Comparison of ENCODE assay signal across 24 mouse cellular contexts in the genomic region with DNA sequence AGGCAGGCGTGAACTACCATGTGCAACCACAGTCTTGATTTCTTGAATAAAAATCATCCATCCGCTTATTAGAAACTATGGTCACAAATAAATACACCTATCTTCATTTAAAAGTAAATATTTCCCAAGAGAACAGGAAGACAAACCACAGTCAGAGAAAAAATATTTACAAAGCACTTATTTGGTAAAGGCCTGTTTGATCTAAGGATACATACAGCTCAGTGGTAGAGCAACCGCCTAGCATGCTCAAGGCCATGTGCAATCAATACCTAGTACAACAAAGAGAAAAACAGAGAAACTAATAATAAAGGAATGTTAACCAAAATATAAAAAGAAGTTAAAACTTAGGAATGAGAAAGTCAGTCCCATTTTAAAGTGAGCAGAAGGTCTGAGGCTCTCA. TPM values are rescaled to one million over a fixed set of nuclear protein-coding genes. Genes with fewer than 3 reads are reported as not detected.
A peak's percentile ranks its signal among the peaks of the same experiment; 100 is the strongest.
DNase-seq lines count a peak whose midpoint lies in the region; ATAC-seq and TF ChIP-seq lines count a peak whose summit lies in the region.
"Had no signal": no experiment of that assay in that cellular context is flagged by ENCODE, and none has a peak within 500 bp of the region (broad histone marks: within the 10 kb centered on the region; RNA-seq: fewer than 3 reads in every experiment).

No protein-coding gene starts in this region.

- H3K27me3 ChIP-seq in liver, embryonic 13.5 days = no peaks in the 10 kb centered on the region
- H3K27me3 ChIP-seq in liver, embryonic 16.5 days (ENCODE audit: control insufficient read depth, insufficient read depth, low read depth, low read length) = no peaks in the 10 kb centered on the region
- H3K27me3 ChIP-seq in forebrain, embryonic 14.5 days (replicated peaks; ENCODE audit: control insufficient read depth, insufficient read depth, low read length) = no peaks in the 10 kb centered on the region
- H3K27me3 ChIP-seq: embryonic facial prominence, embryonic 12.5 days; embryonic facial prominence, embryonic 15.5 days; forebrain, embryonic 15.5 days; heart, embryonic 12.5 days; heart, embryonic 15.5 days; hindbrain, embryonic 13.5 days; Patski had no signal

- no peak overlapping the region for H3K4me3 ChIP-seq in layer of hippocampus, adult 2 months
- H3K4me3 ChIP-seq in liver, embryonic 13.5 days (replicated peaks) = no peak overlapping the region
- H3K4me3 ChIP-seq in liver, embryonic 16.5 days (ENCODE audit: low read depth, low read length) = no peak overlapping the region
- H3K4me3 ChIP-seq in forebrain, embryonic 14.5 days (ENCODE audit: low read depth, low read length) = no peak overlapping the region
- H3K4me3 ChIP-seq: embryonic facial prominence, embryonic 12.5 days; embryonic facial prominence, embryonic 15.5 days; forebrain, embryonic 15.5 days; heart, embryonic 12.5 days; heart, embryonic 15.5 days; hindbrain, embryonic 10.5 days; hindbrain, embryonic 13.5 days had no signal

- TF ChIP-seq CTCF in layer of hippocampus, adult 2 months (conservative IDR thresholded peaks at IDR 0.05) = no peak

- no peak overlapping the region for H3K4me2 ChIP-seq in liver, embryonic 13.5 days
- H3K4me2 ChIP-seq in liver, embryonic 16.5 days (ENCODE audit: low read depth, low read length) = no peak overlapping the region
- H3K4me2 ChIP-seq in forebrain, embryonic 14.5 days (ENCODE audit: low read length) = no peak overlapping the region
- H3K4me2 ChIP-seq: embryonic facial prominence, embryonic 12.5 days; embryonic facial prominence, embryonic 15.5 days; forebrain, embryonic 15.5 days; heart, embryonic 12.5 days; heart, embryonic 15.5 days; hindbrain, embryonic 13.5 days had no signal

- DNase-seq in layer of hippocampus, adult 2 months (ENCODE audit: low spot score in 2 of 2) = no peak
- DNase-seq in layer of hippocampus, postnatal 25 days (ENCODE audit: extremely low spot score in 1 of 2, low spot score in 1 of 2) = no peak
- no peak for DNase-seq in liver, embryonic 13.5 days
- DNase-seq in forebrain, embryonic 14.5 days (ENCODE audit: low spot score) = no peak
- DNase-seq in MN1 (ENCODE audit: low spot score) = no peak
- DNase-seq: adrenal gland, postnatal 10 days; adrenal gland, postnatal 36 days; cerebellum, adult 18-20 months; cerebellum, adult 9-10 months; cerebellum, postnatal 25 days; gastrocnemius, postnatal 25 days; heart, adult 18-20 months; heart, postnatal 10 days; heart, postnatal 36 days had no signal

- 0 out of 2 replicates have a peak overlapping the region, but pooled peaks have one; percentile 9 for H3K27ac ChIP-seq in layer of hippocampus, adult 2 months
- H3K27ac ChIP-seq in liver, embryonic 13.5 days = peak overlapping the region; percentile 34; the same call in 1 of the 2 replicates
- H3K27ac ChIP-seq in liver, embryonic 16.5 days (ENCODE audit: low read length) = peak overlapping the region; percentile 62
- no peak overlapping the region for H3K27ac ChIP-seq in forebrain, embryonic 14.5 days (ENCODE audit: low read depth, low read length)
- H3K27ac ChIP-seq: embryonic facial prominence, embryonic 12.5 days; embryonic facial prominence, embryonic 15.5 days; forebrain, embryonic 15.5 days; heart, embryonic 15.5 days; hindbrain, embryonic 10.5 days; hindbrain, embryonic 13.5 days had no signal

- H3K9ac ChIP-seq in liver, embryonic 13.5 days = no peak overlapping the region
- no peak overlapping the region for H3K9ac ChIP-seq in liver, embryonic 16.5 days (ENCODE audit: low read depth, low read length)
- H3K9ac ChIP-seq in forebrain, embryonic 14.5 days (ENCODE audit: low read length) = no peak overlapping the region
- H3K9ac ChIP-seq: embryonic facial prominence, embryonic 12.5 days; embryonic facial prominence, embryonic 15.5 days; forebrain, embryonic 15.5 days; heart, embryonic 12.5 days; heart, embryonic 15.5 days; hindbrain, embryonic 13.5 days had no signal

- no peaks in the 10 kb centered on the region for H3K36me3 ChIP-seq in liver, embryonic 13.5 days
- H3K36me3 ChIP-seq in liver, embryonic 16.5 days (ENCODE audit: control insufficient read depth, insufficient read depth) = no peaks in the 10 kb centered on the region
- no peaks in the 10 kb centered on the region for H3K36me3 ChIP-seq in forebrain, embryonic 14.5 days (ENCODE audit: control insufficient read depth, insufficient read depth, low read length)
- H3K36me3 ChIP-seq: embryonic facial prominence, embryonic 12.5 days; embryonic facial prominence, embryonic 15.5 days; forebrain, embryonic 15.5 days; heart, embryonic 12.5 days; heart, embryonic 15.5 days; hindbrain, embryonic 10.5 days; hindbrain, embryonic 13.5 days had no signal

- ATAC-seq in liver, embryonic 13.5 days (ENCODE audit: low read depth) = no peak
- ATAC-seq in liver, embryonic 16.5 days (ENCODE audit: low read depth) = peak; percentile 55; the same call in 1 of the 2 replicates
- no peak for ATAC-seq in forebrain, embryonic 14.5 days
- ATAC-seq: forebrain, embryonic 15.5 days; hindbrain, embryonic 16.5 days had no signal

- H3K4me1 ChIP-seq in liver, embryonic 13.5 days (replicated peaks) = peaks cover 60% of the 10 kb centered on the region
- peaks cover 16% of the 10 kb centered on the region for H3K4me1 ChIP-seq in liver, embryonic 16.5 days (ENCODE audit: control insufficient read depth, low read depth, low read length)
- peaks cover 9% of the 10 kb centered on the region; the same call in 1 of the 2 replicates for H3K4me1 ChIP-seq in forebrain, embryonic 14.5 days (ENCODE audit: control insufficient read depth, insufficient read depth, low read length)

- WGBS in liver, embryonic 13.5 days (ENCODE audit: insufficient replicate concordance) = 73% methylated on average over 3 of the region's 3 CpGs
- WGBS in liver, embryonic 16.5 days (ENCODE audit: insufficient replicate concordance) = 66% methylated on average over 3 of the region's 3 CpGs
- 97% methylated on average over 3 of the region's 3 CpGs for WGBS in forebrain, embryonic 14.5 days

- no peaks in the 10 kb centered on the region for H3K9me3 ChIP-seq in liver, embryonic 13.5 days (replicated peaks)
- no peaks in the 10 kb centered on the region for H3K9me3 ChIP-seq in liver, embryonic 16.5 days (replicated peaks; ENCODE audit: control insufficient read depth, low read length)
- no peaks in the 10 kb centered on the region for H3K9me3 ChIP-seq in forebrain, embryonic 14.5 days (replicated peaks; ENCODE audit: control insufficient read depth, low read length)
- H3K9me3 ChIP-seq: embryonic facial prominence, embryonic 12.5 days; embryonic facial prominence, embryonic 15.5 days; forebrain, embryonic 15.5 days; heart, embryonic 12.5 days; heart, embryonic 15.5 days; hindbrain, embryonic 10.5 days; hindbrain, embryonic 13.5 days had no signal

RNA-seq across cellular contexts. Expression of a gene that starts 28.8 kb away (rescaled TPM):
- 100 to 1,000 TPM; 140 to 148 TPM for total RNA-seq in layer of hippocampus, adult 2 months (2021)
- total RNA-seq in layer of hippocampus, postnatal 25 days (2021) = 100 to 1,000 TPM; 129 to 132 TPM
- polyA plus RNA-seq in liver, embryonic 13.5 days (2015; fragmentation: Nextera tagmentation; extraction: Ambion mirVana) = 5.8 and 6.7 TPM in 2 replicates
- polyA plus RNA-seq in liver, embryonic 16.5 days (2015; fragmentation: Nextera tagmentation; extraction: Ambion mirVana) = 5.6 and 5.9 TPM in 2 replicates
- polyA plus RNA-seq in forebrain, embryonic 14.5 days (2014; fragmentation: Nextera tagmentation; extraction: Ambion mirVana) = 11.3 and 15.1 TPM in 2 replicates
